Mouse (Mus musculus) ovary, adult 18-20 months (tissue): ENCODE measurements around the gene Rexo1.
A peak's percentile ranks its signal among the peaks of the same experiment; 100 is the strongest.
"Not testable (repeated sequence)": the region's sequence is repeated elsewhere in the genome, so short reads cannot be mapped to it uniquely, and the experiment has no call there.

ENCODE experiments used
- DNase-seq: peaks from one replicate; pipeline ENCODE4 v3.0.0; 2022; ENCODE audit warnings: low spot score, mixed read lengths

Rexo1 gene

GRCm38 (mm10) chr10:80561116-80561944 lies at the start of gene Rexo1:
Gene Rexo1, minus strand, starts transcription at chr10:80561560.
- peak; percentile 82 for DNase-seq

- DNase-seq = no peak
Measured at GRCm38 (mm10) chr10:80611024-80611423, 49.7 kb upstream of the Rexo1 start.

GRCm38 (mm10) chr10:80610116-80610785 lies 48.9 kb upstream of the Rexo1 start:
- no peak for DNase-seq

- no peak for DNase-seq
Measured at GRCm38 (mm10) chr10:80609269-80609924, 48.0 kb upstream of the Rexo1 start.

GRCm38 (mm10) chr10:80608435-80608834 lies 47.1 kb upstream of the Rexo1 start:
- no peak for DNase-seq

- no peak for DNase-seq
Measured at GRCm38 (mm10) chr10:80606737-80607350, 45.5 kb upstream of the Rexo1 start.

- no peak for DNase-seq
Measured at GRCm38 (mm10) chr10:80606306-80606705, 44.9 kb upstream of the Rexo1 start.

- DNase-seq = not testable (repeated sequence)
Measured at GRCm38 (mm10) chr10:80605721-80606120, 44.4 kb upstream of the Rexo1 start, which contains the start of gene Gm49322. Gene Gm49322, plus strand, starts transcription at chr10:80606021.

- DNase-seq = no peak
Measured at GRCm38 (mm10) chr10:80604988-80605387, 43.6 kb upstream of the Rexo1 start.

GRCm38 (mm10) chr10:80604001-80604509 lies 42.7 kb upstream of the Rexo1 start:
- no peak for DNase-seq

GRCm38 (mm10) chr10:80603364-80603763 lies 42.0 kb upstream of the Rexo1 start:
- DNase-seq = no peak

- DNase-seq = peak; percentile 87
Measured at GRCm38 (mm10) chr10:80602698-80603325, 41.5 kb upstream of the Rexo1 start, which contains the start of the genes Scamp4 and Adat3. Gene Scamp4, plus strand, starts transcription at chr10:80602872. Gene Adat3, plus strand, starts transcription at chr10:80602880.

GRCm38 (mm10) chr10:80596318-80596717 lies 35.0 kb upstream of the Rexo1 start:
- DNase-seq = no peak

GRCm38 (mm10) chr10:80589879-80590854 lies 28.8 kb upstream of the Rexo1 start, which contains the start of gene Abhd17a:
Gene Abhd17a, minus strand, starts transcription at chr10:80590341.
- peak; percentile 94 for DNase-seq

GRCm38 (mm10) chr10:80589127-80589878 lies 27.9 kb upstream of the Rexo1 start:
- no peak for DNase-seq

- DNase-seq = no peak
Measured at GRCm38 (mm10) chr10:80587305-80587657, 25.9 kb upstream of the Rexo1 start.

GRCm38 (mm10) chr10:80586407-80587304 lies 25.3 kb upstream of the Rexo1 start:
- no peak for DNase-seq

GRCm38 (mm10) chr10:80585581-80585980 lies 24.2 kb upstream of the Rexo1 start:
- no peak for DNase-seq
